Mouse (Mus musculus) intestine, embryonic 15.5 days (tissue): ENCODE data around the gene Spib. TPM values are rescaled to one million over a fixed set of nuclear protein-coding genes. Genes with fewer than 3 reads are reported as not detected.
A peak's percentile ranks its signal among the peaks of the same experiment; 100 is the strongest.

ENCODE experiments used
- ATAC-seq: fragments of 200-750 bp; cut with Nextera tagmentation; 2 replicates; pipeline ENCODE4 v1.8.0; 2017; ENCODE audit warnings: moderate TSS enrichment, moderate library complexity
- H3K27ac ChIP-seq: fragments of 300-500 bp; sonication (generic); 2 replicates; pipeline ENCODE4 v1.5.1; 2015; ENCODE audit warnings: mild to moderate bottlenecking, inconsistent platforms
- H3K27me3 ChIP-seq: fragments of 300-500 bp; sonication (generic); replicated peaks from 2 replicates; pipeline ENCODE4 v1.6.1; 2015; ENCODE audit warnings: inconsistent platforms
- H3K36me3 ChIP-seq: fragments of 300-500 bp; sonication (generic); 2 replicates; pipeline ENCODE4 v1.6.1; 2015; ENCODE audit warnings: inconsistent platforms
- H3K4me1 ChIP-seq: fragments of 300-500 bp; sonication (generic); replicated peaks from 2 replicates; pipeline ENCODE4 v1.6.1; 2015; ENCODE audit warnings: inconsistent platforms
- H3K4me2 ChIP-seq: fragments of 300-500 bp; sonication (generic); replicated peaks from 2 replicates; pipeline ENCODE4 v1.6.1; 2015; ENCODE audit warnings: mild to moderate bottlenecking, inconsistent platforms
- H3K4me3 ChIP-seq: fragments of 300-500 bp; sonication (generic); replicated peaks from 2 replicates; pipeline ENCODE4 v1.5.1; 2015; ENCODE audit warnings: inconsistent platforms
- H3K9ac ChIP-seq: fragments of 300-500 bp; sonication (generic); 2 replicates; pipeline ENCODE4 v1.6.1; 2015; ENCODE audit warnings: inconsistent platforms
- H3K9me3 ChIP-seq: fragments of 300-500 bp; sonication (generic); 2 replicates; pipeline ENCODE4 v1.6.1; 2016; ENCODE audit warnings: inconsistent platforms
- whole genome bisulfite sequencing: fragments of 180-500 bp; shearing (Covaris S2); methylation state at CpG from one replicate; pipeline ENCODE4 v1.1.7; 2015; 5-methylcytosine and 5-hydroxymethylcytosine counted together
- polyA plus RNA-seq: library from polyadenylated mRNA; unstranded; fragments of >200 nt; fragmentation: Nextera tagmentation; extraction: Ambion mirVana; gene quantifications from 2 replicates; pipeline ENCODE4 v1.2.1, GENCODE M21; 2015

The Spib gene
- polyA plus RNA-seq, 1 experiment from 2014 or later, result 0.25 TPM

DNA sequence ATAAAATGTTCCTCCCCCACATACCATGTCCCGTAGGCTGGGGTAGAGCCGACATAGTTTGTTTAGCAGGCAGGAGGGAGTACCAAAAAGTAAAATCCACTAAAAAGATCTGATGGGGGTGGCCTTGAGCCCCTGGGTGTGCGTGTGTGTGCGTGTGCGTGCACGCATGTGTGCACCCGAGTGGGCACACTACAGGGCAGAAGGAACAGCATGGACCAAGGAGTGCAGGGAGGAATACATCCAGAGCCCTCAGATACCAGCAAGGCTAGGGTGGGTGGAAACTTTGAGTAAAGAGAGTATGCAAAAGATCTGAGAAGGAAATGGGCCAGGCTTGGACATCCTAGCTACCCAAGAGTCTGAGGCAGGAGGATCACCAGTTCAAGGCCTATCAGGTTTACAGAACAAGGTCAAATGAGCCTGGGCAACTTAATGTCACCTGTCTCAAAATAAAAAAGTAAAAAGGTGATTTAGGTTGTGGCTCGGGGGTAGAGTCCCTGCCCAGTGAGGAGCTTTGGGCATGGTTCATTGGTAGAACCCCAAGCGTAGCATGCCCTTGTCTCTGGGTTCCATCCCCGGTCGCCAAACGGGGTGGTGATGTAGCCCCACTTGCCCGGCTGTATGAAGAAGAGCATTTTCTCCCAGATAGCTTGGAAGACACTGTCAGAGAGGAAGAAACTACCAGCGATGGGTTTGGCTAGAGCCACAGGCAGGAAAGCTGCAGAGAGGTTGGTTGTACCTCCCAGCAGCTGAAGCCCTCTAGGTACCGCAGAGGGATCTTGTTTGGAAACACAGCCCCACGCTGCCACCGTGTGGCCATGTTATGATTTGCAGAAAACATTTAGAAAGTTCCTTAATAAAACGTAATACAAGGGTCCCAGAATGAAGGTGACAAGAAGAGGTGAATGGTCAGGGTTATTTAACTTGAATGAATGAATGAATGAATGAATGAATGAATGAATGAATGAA is 28.8 kb upstream of the Spib start:
- Histone ChIP-seq H3K4me1 (no peaks in the 10 kb centered on the region), H3K27me3 (0 out of 2 replicates have a peak, but pooled peaks cover 3% of the 10 kb centered on the region), H3K9ac (no peak overlapping the region), H3K27ac (no peak overlapping the region), H3K9me3 (no peaks in the 10 kb centered on the region), H3K36me3 (no peaks in the 10 kb centered on the region), H3K4me2 (no peak overlapping the region), H3K4me3 (no peak overlapping the region)
- WGBS, result 54% methylated on average over 18 of the region's 18 CpGs
- 0 out of 2 replicates have a peak, but pooled peaks have one; percentile 22 for ATAC-seq

DNA sequence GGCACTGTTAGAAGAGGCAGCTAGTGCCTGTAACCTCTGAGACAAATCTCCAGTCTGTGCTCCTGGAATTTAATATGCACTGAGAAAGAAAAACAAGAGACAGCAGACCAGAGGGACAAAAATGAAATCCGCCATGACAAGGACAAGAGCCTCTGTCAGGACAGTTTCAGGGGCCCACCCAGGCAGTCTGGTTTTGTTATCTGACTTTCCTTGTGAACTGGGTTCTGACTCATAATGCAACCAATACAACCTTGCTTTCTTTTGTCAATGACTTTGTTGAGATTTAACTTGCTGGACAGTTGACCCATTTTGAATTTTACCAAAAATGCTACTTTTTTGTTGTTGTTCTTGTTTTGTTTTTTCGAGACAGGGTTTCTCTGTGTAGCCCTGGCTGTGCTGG is 25.8 kb upstream of the Spib start:
- 0 out of 2 replicates have a peak, but pooled peaks cover 3% of the 10 kb centered on the region for H3K27me3 ChIP-seq
- no peak overlapping the region for H3K4me2 ChIP-seq
- H3K9me3 ChIP-seq, result no peaks in the 10 kb centered on the region
- WGBS, result 69% methylated on average over 2 of the region's 2 CpGs
- H3K36me3 ChIP-seq, result no peaks in the 10 kb centered on the region
- H3K9ac ChIP-seq, result no peak overlapping the region
- H3K4me1 ChIP-seq, result peaks cover 6% of the 10 kb centered on the region
- no peak overlapping the region for H3K4me3 ChIP-seq
- no peak for ATAC-seq
- no peak overlapping the region for H3K27ac ChIP-seq

DNA sequence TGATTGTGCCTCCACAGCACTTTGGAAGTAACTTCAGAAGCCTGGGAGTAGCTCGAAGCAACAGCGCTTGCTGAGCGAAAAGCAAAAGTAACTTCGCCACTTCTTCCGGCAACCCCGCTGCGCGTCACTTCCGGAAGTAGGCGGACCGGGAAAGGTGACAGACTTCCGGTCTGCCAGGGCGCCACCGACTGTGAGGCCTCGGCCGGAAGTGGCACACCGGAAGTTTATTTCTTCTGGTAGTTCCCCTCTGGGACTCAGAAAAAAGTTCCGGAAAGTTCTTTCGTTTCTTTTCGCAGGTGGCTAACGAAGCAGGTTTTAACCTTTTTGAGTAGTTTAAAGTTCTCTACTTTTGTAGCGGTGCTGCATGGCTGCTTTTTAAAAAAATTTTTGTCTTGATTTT is 22.0 kb upstream of the Spib start, which contains the start of gene Nr1h2:
TSS of gene Nr1h2 (minus strand) at position 126 of the 400 bp plus-strand sequence.
- Histone ChIP-seq H3K27ac (peak within 1 kb of the TSS; percentile 99), H3K4me2 (peak within 1 kb of the TSS; percentile 60), H3K9me3 (no peaks in the 10 kb centered on the region), H3K27me3 (no peaks in the 10 kb centered on the region), H3K9ac (peak within 1 kb of the TSS; percentile 80), H3K4me3 (peak within 1 kb of the TSS; percentile 99), H3K4me1 (peaks cover 9% of the 10 kb centered on the region), H3K36me3 (peaks cover 23% of the 10 kb centered on the region)
- peak; percentile 88 for ATAC-seq
- under 1% methylated on average over 22 of the region's 22 CpGs for WGBS

GRCm38 (mm10) chr7:44553196-44553764 is 21.4 kb upstream of the Spib start:
- ATAC-seq, result peak; percentile 81
- under 1% methylated on average over 32 of the region's 32 CpGs for WGBS
- H3K4me3 ChIP-seq, result peak overlapping the region; percentile 99
- peaks cover 23% of the 10 kb centered on the region for H3K36me3 ChIP-seq
- peak overlapping the region; percentile 60 for H3K4me2 ChIP-seq
- peaks cover 9% of the 10 kb centered on the region for H3K4me1 ChIP-seq
- H3K9me3 ChIP-seq, result no peaks in the 10 kb centered on the region
- peak overlapping the region; percentile 99 for H3K27ac ChIP-seq
- no peaks in the 10 kb centered on the region for H3K27me3 ChIP-seq
- peak overlapping the region; percentile 80 for H3K9ac ChIP-seq

- no peaks in the 10 kb centered on the region for H3K27me3 ChIP-seq
- peaks cover 15% of the 10 kb centered on the region for H3K4me1 ChIP-seq
- peak overlapping the region; percentile 60 for H3K4me2 ChIP-seq
- H3K9ac ChIP-seq, result no peak overlapping the region
- H3K27ac ChIP-seq, result no peak overlapping the region
- peaks cover 23% of the 10 kb centered on the region for H3K36me3 ChIP-seq
- peak overlapping the region; percentile 99; the same call in 1 of the 2 replicates for H3K4me3 ChIP-seq
- ATAC-seq, result no peak
- WGBS, result 85% methylated on average over 31 of the region's 31 CpGs
- H3K9me3 ChIP-seq, result no peaks in the 10 kb centered on the region
Observed at GRCm38 (mm10) chr7:44552141-44552908, 20.5 kb upstream of the Spib start.

- Histone ChIP-seq H3K9ac (no peak overlapping the region), H3K27me3 (no peaks in the 10 kb centered on the region), H3K4me3 (no peak overlapping the region), H3K27ac (no peak overlapping the region), H3K36me3 (peaks cover 23% of the 10 kb centered on the region), H3K9me3 (no peaks in the 10 kb centered on the region), H3K4me2 (no peak overlapping the region), H3K4me1 (peaks cover 18% of the 10 kb centered on the region)
- WGBS, result 82% methylated on average over 22 of the region's 22 CpGs
- ATAC-seq, result no peak
Observed at GRCm38 (mm10) chr7:44551731-44552130, 19.9 kb upstream of the Spib start.

DNA sequence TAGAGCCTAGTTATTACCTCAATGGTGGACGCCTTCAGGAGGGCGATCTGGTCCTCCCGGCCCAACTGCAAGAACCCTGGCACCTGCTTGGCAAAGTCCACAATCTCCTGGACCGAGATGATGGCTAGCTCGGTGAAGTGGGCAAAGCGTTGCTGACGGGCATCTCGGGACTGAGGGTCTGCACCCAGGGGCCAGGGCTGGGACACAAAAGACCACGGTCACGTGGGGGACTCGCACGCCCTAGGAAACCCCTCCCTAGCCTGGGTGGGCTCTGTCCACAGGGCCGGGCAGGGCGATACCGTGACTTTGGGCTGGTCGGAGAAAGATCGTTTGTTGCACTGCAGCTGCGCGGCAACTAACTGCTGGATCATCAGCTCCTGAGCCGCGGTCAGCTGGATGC is 19.4 kb upstream of the Spib start:
- Histone ChIP-seq H3K36me3 (peaks cover 23% of the 10 kb centered on the region), H3K9me3 (no peaks in the 10 kb centered on the region), H3K27me3 (no peaks in the 10 kb centered on the region), H3K4me1 (peaks cover 18% of the 10 kb centered on the region), H3K4me2 (no peak overlapping the region), H3K4me3 (no peak overlapping the region), H3K9ac (no peak overlapping the region), H3K27ac (no peak overlapping the region)
- ATAC-seq, result no peak
- WGBS, result 93% methylated on average over 21 of the region's 21 CpGs

DNA sequence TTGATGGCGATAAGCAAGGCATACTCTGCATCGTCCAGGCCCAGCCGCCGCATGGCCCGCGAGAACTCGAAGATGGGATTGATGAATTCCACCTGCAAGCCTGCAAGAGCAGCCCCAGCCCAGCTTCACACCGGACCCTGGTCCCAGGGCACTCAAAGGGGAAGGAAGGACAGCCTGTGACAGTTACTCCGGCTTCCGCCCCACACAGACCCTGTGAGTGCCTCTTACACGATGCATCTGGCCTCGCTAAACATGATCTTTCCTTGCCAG is 18.5 kb upstream of the Spib start:
- Histone ChIP-seq H3K27me3 (no peaks in the 10 kb centered on the region), H3K4me3 (no peak overlapping the region), H3K4me1 (peaks cover 18% of the 10 kb centered on the region), H3K27ac (no peak overlapping the region), H3K36me3 (peaks cover 23% of the 10 kb centered on the region), H3K9me3 (no peaks in the 10 kb centered on the region), H3K9ac (no peak overlapping the region), H3K4me2 (no peak overlapping the region)
- WGBS, result 93% methylated on average over 12 of the region's 12 CpGs
- no peak for ATAC-seq

DNA sequence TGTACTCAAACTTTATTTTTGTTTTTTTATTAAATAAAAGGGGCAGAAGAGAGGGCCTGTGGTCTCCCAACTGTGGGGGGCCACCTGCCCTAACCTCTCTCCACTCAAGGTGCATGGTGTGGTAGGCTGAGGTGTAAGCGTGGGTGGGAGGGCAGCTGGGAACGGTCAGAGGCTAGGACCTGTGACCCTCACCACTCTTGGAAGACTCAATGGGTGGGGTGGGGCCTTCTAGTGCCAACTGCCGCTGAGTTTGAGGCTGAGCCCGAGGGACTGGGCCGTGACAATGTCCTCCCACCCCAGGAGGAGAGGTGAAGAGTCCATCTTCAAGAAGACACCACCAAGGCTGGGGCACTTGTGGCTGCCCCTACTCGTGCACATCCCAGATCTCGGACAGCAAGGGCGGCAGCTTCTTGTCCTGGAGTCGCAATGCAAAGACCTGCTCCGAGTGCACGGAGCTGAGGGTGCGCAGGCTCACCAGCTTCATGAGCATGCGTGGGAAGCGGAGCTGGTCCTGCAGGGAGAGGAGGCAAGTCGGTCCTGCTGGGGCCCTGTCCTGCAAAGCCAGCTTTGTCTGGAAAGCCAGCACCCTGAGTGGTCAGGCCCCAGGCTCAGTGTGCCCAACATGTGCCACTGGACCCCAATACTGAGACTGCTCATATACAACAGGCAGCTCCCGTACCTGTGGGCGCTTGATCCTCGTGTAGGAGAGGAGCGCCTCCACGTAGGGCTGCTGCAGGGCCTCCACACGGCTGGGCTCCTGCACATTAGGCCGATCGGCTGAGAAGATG is 17.9 kb upstream of the Spib start:
- ATAC-seq, result no peak
- H3K4me2 ChIP-seq, result no peak overlapping the region

DNA sequence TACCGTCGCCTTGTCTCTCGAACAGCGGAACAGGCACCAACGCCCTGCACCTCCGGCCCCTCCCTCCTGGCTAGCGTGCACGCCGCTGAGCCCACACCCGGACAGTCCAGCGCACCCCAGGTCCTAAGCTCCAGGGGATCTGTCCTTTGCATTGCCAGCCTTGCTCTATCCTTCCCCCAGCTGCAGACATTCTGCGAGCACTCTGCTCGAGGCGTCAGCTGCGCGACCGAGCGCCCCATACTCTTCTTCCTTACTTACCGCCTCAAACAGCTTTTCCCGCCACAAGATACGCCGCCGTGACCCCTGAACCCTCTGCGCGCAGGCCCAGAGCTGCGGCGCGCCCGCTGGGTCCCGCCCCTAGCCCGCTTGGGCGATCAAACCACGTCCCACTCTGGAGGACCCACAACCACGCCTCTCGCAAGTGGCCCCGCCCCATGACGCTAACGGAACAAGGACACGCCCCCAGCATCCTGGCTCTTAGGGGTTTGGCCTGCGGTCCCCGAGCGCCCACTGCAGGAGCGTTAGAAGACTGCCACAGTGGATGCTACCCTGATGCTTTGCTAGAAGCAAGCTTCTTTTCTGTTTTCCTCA is 16.7 kb upstream of the Spib start, which contains the start of gene Pold1:
TSS of gene Pold1 (minus strand) at position 353 of the 591 bp plus-strand sequence.
- Histone ChIP-seq H3K4me2 (peak within 1 kb of the TSS; percentile 77), H3K4me3 (peak within 1 kb of the TSS; percentile 59), H3K9me3 (no peaks in the 10 kb centered on the region), H3K4me1 (peaks cover 18% of the 10 kb centered on the region), H3K27ac (peak within 1 kb of the TSS; percentile 75), H3K27me3 (no peaks in the 10 kb centered on the region), H3K36me3 (peaks cover 23% of the 10 kb centered on the region), H3K9ac (peak within 1 kb of the TSS; percentile 66)
- ATAC-seq, result peak; percentile 96
- WGBS, result under 1% methylated on average over 43 of the region's 43 CpGs

More for the DNA sequence above, 17.9 kb upstream of the Spib start:
- Histone ChIP-seq H3K27me3 (no peaks in the 10 kb centered on the region), H3K4me3 (no peak overlapping the region), H3K27ac (no peak overlapping the region), H3K9ac (no peak overlapping the region), H3K4me1 (peaks cover 18% of the 10 kb centered on the region), H3K9me3 (no peaks in the 10 kb centered on the region), H3K36me3 (peaks cover 23% of the 10 kb centered on the region)
- 96% methylated on average over 23 of the region's 23 CpGs for WGBS

- 24% methylated on average over 5 of the region's 5 CpGs for WGBS
- Histone ChIP-seq H3K9ac (peak overlapping the region; percentile 66), H3K4me3 (peak overlapping the region; percentile 59), H3K4me2 (peak overlapping the region; percentile 77), H3K36me3 (peaks cover 27% of the 10 kb centered on the region), H3K27ac (no peak overlapping the region), H3K4me1 (peaks cover 13% of the 10 kb centered on the region), H3K27me3 (no peaks in the 10 kb centered on the region), H3K9me3 (no peaks in the 10 kb centered on the region)
- ATAC-seq, result no peak
Observed at GRCm38 (mm10) chr7:44547725-44548124, 15.9 kb upstream of the Spib start.
